Mouse (Mus musculus): ENCODE measurements around the gene Stap2. TPM values are rescaled to one million over a fixed set of nuclear protein-coding genes. Genes with fewer than 3 reads are reported as not detected.

Stap2 gene
- total RNA-seq, 4 experiments from 2014 or later: 1.7 to 2.4 (median 2.1) TPM

GRCm38 (mm10) chr17:56007444-56008355 lies 2.3 kb upstream of the Stap2 start:
- no peak for DNase-seq (ENCODE audit: low spot score in 2 of 2)

DNA sequence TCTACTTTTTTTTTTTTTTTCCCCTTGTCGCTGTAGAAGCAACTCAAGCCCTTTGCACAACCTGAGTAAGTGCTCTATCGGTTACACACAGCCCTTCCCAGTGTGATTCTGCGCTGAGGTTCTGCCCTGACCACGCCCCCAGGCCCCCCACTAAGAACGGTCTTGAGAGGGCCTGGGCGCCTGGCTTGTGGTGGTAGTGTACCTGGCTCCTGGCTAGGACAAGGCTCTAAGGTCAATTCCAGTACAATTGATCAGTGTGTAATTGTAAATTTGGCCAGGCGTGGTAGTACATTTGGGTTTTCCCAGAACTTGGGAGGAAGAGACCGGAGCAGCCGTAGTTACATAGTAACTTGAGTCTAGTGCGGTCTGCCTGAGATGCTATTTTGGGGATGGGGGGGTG lies 1.6 kb upstream of the Stap2 start:
- DNase-seq (ENCODE audit: low spot score in 2 of 2): no peak

GRCm38 (mm10) chr17:56003000-56003399 lies 2.4 kb downstream of the Stap2 start:
- DNase-seq (ENCODE audit: low spot score in 2 of 2): no peak

GRCm38 (mm10) chr17:55999794-56000499 lies 5.4 kb downstream of the Stap2 start:
- no peak for DNase-seq (ENCODE audit: low spot score in 2 of 2)

GRCm38 (mm10) chr17:55996007-55996406 lies 9.4 kb downstream of the Stap2 start:
- no peak for DNase-seq (ENCODE audit: low spot score in 2 of 2)

- DNase-seq (ENCODE audit: low spot score in 2 of 2): no peak
These were observed 15.0 kb downstream of the Stap2 start for GRCm38 (mm10) chr17:55990278-55990898.

DNA sequence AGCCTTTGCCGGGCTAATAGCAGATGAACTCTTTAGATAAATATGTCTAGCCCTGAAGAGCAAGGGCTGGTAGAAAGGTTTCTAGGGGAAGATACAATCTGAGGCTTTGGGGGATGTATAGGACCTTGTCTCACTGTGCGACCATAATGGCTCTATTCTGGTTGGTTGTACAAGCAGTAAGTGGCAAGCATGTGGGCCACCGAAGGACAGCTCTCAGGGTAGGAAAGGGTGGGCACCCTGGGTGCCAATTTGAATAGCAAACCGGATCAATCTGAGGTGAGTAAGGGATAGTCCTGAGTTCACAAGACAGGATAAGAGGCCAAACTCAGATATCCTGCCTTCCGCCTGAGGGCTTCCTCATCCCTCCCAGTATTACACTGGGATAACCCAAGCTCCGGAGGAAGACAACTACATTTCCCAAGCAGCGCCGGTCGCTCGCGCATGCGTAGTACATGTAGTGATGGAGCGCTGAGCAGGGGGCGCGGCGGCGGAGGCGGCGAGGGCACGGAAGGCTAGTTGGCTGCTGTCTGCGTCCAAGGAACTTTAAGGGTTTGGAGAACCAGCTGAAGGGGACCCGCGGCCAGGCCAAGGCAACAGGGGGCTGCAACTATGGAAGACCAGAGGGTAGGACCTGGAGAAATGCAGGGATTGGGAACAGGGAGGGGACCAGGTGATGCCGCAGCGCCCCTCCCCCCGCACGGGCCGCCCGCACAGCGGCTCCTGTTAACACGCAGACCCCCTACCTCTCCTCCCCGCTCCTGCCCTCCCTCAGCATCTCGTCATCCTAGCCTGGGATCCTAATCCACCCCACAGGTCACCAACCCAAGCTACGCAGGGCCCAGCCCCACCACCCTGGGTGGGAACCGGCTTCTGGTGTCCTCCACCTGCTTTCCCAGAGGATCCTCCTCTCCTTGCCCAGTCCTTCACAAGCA lies 19.1 kb downstream of the Stap2 start, which contains the start of gene Fsd1:
Gene Fsd1 (plus strand): TSS at position 480 of the 932 bp plus-strand sequence.
- peak; percentile 65 to 80 for DNase-seq (ENCODE audit: low spot score in 2 of 2)

- no peak for DNase-seq (ENCODE audit: low spot score in 2 of 2)
These were observed 28.1 kb downstream of the Stap2 start for GRCm38 (mm10) chr17:55977301-55977700.

DNA sequence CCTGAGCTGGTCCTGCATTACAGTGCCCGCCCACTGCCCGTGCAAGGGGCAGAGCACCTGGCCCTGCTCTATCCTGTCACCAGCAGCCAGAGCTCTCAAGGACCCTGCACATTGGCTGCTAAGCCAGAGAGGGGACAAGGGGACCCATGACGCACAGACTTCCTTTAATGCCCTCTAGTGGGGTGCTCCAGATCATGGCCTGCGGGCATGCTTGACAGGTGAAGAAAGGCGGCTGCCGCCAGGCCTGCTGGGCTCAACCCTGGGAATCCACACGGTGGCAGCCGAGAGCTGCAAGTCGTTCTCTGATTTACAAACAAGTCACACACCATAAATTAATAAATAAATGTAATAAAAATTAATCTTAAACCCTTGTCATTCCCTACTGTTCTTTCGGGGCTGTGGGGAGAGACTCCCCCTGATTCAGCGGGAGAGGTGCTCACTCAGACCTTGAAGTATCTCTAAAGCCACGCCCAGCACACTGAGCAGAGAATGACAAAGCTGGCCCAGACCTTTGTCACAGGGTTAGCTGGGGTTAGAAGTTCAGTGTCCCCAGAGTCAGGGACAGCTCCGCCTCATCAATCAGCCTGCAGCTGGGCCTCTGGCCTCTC lies 29.0 kb downstream of the Stap2 start:
- peak in 1 of 2 experiments; percentile 63 for DNase-seq (ENCODE audit: low spot score in 2 of 2)

DNA sequence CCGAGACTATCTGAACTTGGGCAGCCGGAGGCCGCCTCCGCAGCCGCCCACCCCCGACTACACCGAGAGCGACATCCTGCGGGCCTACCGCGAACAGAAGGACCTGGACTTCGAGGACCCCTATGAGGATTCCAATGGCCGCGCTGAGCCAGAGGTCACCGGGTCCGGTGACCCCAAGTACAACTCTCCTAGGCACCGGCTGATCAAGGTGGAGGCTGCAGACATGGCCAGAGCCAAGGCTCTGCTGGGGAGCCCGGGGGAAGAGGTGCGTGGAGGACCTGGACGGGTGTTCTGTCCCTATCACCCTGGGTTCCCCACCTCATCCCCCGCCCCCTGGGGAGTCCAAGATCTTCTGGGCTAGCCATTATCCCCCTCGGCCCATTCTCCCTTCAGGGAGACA lies 33.9 kb downstream of the Stap2 start:
- DNase-seq (ENCODE audit: low spot score in 2 of 2): no peak

- peak in 1 of 2 experiments; percentile 43 for DNase-seq (ENCODE audit: low spot score in 2 of 2)
These were observed 35.2 kb downstream of the Stap2 start, which contains the start of gene Shd for GRCm38 (mm10) chr17:55969966-55970891. TSS of gene Shd (plus strand) at chr17:55970467.

DNA sequence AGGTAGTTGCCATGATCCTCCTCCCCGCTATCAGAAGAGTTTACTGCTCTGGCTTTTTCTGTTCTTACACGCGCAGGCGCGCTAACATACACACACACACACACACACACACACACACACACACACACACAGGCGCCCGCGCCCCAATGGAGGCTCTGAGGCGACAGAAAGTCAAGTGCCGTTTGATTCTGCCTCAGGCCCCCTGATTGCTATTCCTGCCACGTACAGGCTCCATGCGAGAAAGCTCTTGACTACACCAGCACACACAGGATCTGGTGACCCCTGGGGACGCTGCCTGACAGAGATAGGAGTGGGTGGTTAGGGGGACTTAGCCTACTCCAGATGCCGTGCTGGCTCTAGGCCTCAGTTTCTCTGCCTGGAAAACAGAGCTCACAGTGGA lies 35.8 kb downstream of the Stap2 start:
- peak in 1 of 2 experiments; percentile 30 for DNase-seq (ENCODE audit: low spot score in 2 of 2)

DNA sequence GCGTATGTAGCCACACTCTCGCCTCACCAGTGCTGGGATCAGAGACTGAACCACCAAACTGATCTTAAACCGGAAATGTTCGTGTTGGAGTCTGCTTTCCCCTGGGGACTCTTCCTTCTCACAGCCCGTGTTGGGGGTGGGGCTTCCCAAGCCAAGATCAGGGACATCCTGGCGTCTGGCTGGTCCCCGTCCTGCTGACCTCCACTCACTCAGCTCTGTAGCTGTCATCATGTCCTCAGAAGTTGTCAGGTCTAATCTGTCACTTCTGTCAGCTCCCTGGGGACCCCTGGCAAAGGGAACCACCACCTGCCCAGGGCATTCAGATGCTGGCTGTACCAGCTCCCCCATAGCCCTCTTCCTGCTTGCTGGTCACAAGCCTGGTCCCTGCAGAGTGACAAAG lies 37.2 kb downstream of the Stap2 start:
- no peak for DNase-seq (ENCODE audit: low spot score in 2 of 2)

GRCm38 (mm10) chr17:55967186-55967585 lies 38.2 kb downstream of the Stap2 start:
- DNase-seq (ENCODE audit: low spot score in 2 of 2): no peak

GRCm38 (mm10) chr17:55964996-55965395 lies 40.4 kb downstream of the Stap2 start:
- DNase-seq (ENCODE audit: low spot score in 2 of 2): no peak

DNA sequence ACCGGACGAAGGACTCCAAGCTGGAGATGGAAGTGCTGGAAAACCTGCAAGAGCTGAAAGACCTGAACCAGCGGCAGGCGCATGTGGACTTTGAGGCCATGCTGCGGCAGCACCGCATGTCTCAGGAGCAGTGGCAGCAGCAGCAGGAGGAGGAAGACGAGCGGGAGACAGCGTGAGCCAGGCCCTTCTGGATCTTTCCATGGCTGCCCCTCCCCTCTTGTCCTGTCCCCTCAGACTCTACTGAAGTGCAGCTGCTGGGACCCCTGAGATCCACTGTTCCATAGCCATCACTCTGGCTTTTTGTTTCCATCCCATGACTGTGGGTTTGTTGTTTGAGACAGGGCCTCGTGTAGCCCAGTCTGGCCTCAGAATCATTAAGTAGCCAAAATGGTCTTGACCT lies 40.9 kb downstream of the Stap2 start:
- DNase-seq (ENCODE audit: low spot score in 2 of 2): no peak

GRCm38 (mm10) chr17:55963171-55963570 lies 42.2 kb downstream of the Stap2 start:
- DNase-seq (ENCODE audit: low spot score in 2 of 2): peak in 1 of 2 experiments; percentile 6

GRCm38 (mm10) chr17:55961631-55962030 lies 43.8 kb downstream of the Stap2 start:
- DNase-seq (ENCODE audit: low spot score in 2 of 2): peak in 1 of 2 experiments; percentile 10

DNA sequence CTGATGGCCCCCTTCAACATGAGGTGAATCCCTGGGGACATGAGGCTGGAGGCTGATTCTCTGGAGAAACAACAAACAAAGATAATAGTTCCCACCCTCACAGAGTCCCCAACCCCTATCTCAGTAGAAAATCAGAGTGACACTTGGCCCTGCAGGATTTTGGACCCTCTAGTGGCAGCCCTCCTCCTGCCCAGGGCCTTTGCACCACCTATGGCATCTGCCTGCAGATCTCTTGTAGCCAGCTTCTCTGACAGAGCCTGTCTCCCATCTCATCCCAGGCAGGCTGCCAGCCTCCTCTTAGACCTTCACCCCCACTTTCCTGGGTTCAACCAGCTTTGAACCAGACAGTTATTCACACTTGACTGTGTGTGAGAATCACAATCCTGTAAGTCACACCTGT lies 44.6 kb downstream of the Stap2 start:
- peak in 1 of 2 experiments; percentile 11 for DNase-seq (ENCODE audit: low spot score in 2 of 2)
